Mouse (Mus musculus) liver, adult 2 months (tissue): ENCODE results near the gene Mtif2. TPM values are rescaled to one million over a fixed set of nuclear protein-coding genes. Genes with fewer than 3 reads are reported as not detected.

Source experiments
- DNase-seq: peaks from one replicate; pipeline ENCODE4 v3.0.0-alpha.2; 2011; ENCODE audit warnings: low read depth, low spot score; ENCODE audit errors: extremely low read depth
- H3K27ac ChIP-seq: fragments of 200-500 bp; replicated peaks from 2 replicates; pipeline ENCODE4 v1.5.1; 2012; ENCODE audit warnings: low read depth, mild to moderate bottlenecking, control low read depth, inconsistent platforms, low read length; ENCODE audit not compliant: insufficient read depth
- H3K27me3 ChIP-seq: fragments of 200-500 bp; 2 replicates; pipeline ENCODE4 v1.6.1; 2012; ENCODE audit warnings: mild to moderate bottlenecking, moderate library complexity, low read length, inconsistent platforms; ENCODE audit not compliant: control insufficient read depth, insufficient read depth
- H3K36me3 ChIP-seq: fragments of 200-500 bp; 2 replicates; pipeline ENCODE4 v1.6.1; 2012; ENCODE audit warnings: low read length, inconsistent platforms; ENCODE audit not compliant: control insufficient read depth, insufficient read depth
- H3K4me1 ChIP-seq: fragments of 200-500 bp; 2 replicates; pipeline ENCODE4 v1.6.1; 2011; ENCODE audit warnings: low read length; ENCODE audit not compliant: control insufficient read depth, insufficient read depth
- H3K4me3 ChIP-seq: fragments of 200-500 bp; 2 replicates; pipeline ENCODE4 v1.5.1; 2011; ENCODE audit warnings: low read depth, mild to moderate bottlenecking, control low read depth, low read length, moderate library complexity; ENCODE audit not compliant: insufficient read depth
- H3K79me2 ChIP-seq: fragments of 200-500 bp; 2 replicates; pipeline ENCODE4 v1.6.1; 2012; ENCODE audit warnings: inconsistent platforms, mild to moderate bottlenecking, low read length, moderate library complexity; ENCODE audit not compliant: control insufficient read depth, insufficient read depth
- H3K9ac ChIP-seq: fragments of 200-500 bp; 2 replicates; pipeline ENCODE4 v1.6.1; 2012; ENCODE audit warnings: low read depth, mild to moderate bottlenecking, control low read depth, inconsistent platforms, low read length
- CTCF ChIP-seq: fragments of 200-500 bp; IDR thresholded peaks from 2 replicates; pipeline ENCODE4 v1.5.1; 2011; ENCODE audit warnings: low read depth, low read length, control low read depth
- POLR2A ChIP-seq: fragments of 200-500 bp; IDR thresholded peaks from 2 replicates; pipeline ENCODE4 v1.6.1; 2011; ENCODE audit warnings: low read length, control low read depth; ENCODE audit not compliant: insufficient read depth; ENCODE audit errors: extremely low read depth
- WGBS: fragments of 180-500 bp; shearing (Covaris S2); methylation state at CpG from one replicate; pipeline ENCODE4 v1.1.7; 2018; 5-methylcytosine and 5-hydroxymethylcytosine counted together
- polyA plus RNA-seq: library from polyadenylated mRNA; depleted of rRNA; stranded (reverse); fragments of >200 nt; gene quantifications from 2 replicates; pipeline ENCODE4 v1.2.3, GENCODE M21; 2012
- total RNA-seq: library from RNA; depleted of rRNA; stranded (reverse); fragments of >200 nt; gene quantifications from 2 replicates; pipeline ENCODE4 v1.2.3, GENCODE M21; 2014

Gene Mtif2
- total and polyA plus RNA-seq, 2 experiments: 8.3 to 26.2 TPM

DNA sequence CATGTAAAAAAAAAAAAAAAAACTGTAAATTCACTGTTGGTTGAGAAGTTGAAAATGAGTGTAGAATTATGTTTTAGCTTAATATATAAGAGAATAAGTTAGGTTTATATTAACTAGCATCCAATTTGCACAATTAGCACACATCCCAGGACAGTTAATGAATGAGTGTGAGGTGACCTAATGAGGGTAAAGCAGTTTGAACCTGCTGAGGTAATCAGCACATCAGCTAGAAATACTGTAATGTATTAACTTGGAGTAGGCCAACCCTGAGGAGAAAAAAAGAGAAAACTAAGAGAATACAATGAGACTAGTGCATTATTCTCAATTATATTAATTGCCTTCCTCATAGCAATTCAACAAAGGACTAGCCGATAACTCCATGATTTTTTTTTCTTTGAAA lies 16.8 kb upstream of the Mtif2 start:
- WGBS: 98% methylated on average over 1 of the region's 1 CpGs
- no peak for TF ChIP-seq POLR2A
- Histone ChIP-seq H3K79me2 (no peaks in the 10 kb centered on the region; the same call in 1 of the 2 replicates), H3K9ac (no peak overlapping the region), H3K4me3 (no peak overlapping the region), H3K27ac (no peak overlapping the region), H3K36me3 (peaks cover 9% of the 10 kb centered on the region), H3K4me1 (peaks cover 1% of the 10 kb centered on the region; the same call in 1 of the 2 replicates), H3K27me3 (no peaks in the 10 kb centered on the region)
- no peak for DNase-seq

DNA sequence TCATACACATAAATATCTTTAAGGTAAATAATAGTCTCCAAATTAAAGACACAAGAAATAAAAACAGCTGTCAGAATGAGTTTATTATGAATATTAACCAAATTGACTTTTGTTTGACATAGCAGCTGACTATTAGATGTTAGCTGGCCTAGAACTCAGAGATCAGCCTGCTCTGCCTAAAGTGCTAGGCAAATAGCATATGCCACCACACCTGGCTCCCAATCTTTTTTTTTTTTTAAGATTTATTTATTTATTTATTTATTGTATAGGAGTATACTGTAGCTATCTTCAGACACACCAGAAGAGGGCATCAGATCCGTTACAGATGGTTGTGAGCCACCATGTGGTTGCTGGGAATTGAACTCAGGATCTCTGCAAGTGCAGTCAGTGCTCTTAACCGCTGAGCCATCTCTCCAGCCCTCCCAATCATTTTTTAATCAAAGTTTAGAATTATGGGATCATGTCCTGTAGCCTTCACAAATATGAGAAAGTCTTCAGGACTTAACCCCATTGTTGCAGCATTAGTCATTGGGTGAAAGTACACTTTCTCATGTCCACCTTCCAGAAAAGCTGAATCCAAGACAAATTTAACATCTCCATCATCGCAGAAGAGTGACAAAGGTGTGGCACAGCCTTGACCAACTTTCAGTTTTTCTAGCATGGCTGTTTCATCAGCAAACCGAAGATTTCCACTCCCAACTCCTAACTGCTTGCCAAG lies 13.2 kb upstream of the Mtif2 start:
- H3K79me2 ChIP-seq: no peaks in the 10 kb centered on the region; the same call in 1 of the 2 replicates
- H3K9ac ChIP-seq: no peak overlapping the region
- no peak overlapping the region for H3K4me3 ChIP-seq
- H3K27ac ChIP-seq: no peak overlapping the region
- H3K36me3 ChIP-seq: peaks cover 9% of the 10 kb centered on the region
- H3K27me3 ChIP-seq: no peaks in the 10 kb centered on the region
- 74% methylated on average over 4 of the region's 4 CpGs for WGBS
- peaks cover 1% of the 10 kb centered on the region; the same call in 1 of the 2 replicates for H3K4me1 ChIP-seq
- no peak for DNase-seq
- TF ChIP-seq CTCF: no peak
- TF ChIP-seq POLR2A: no peak

GRCm38 (mm10) chr11:29514325-29514681 lies 11.9 kb upstream of the Mtif2 start:
- H3K79me2 ChIP-seq: no peaks in the 10 kb centered on the region; the same call in 1 of the 2 replicates
- no peak overlapping the region for H3K27ac ChIP-seq
- peak; percentile 24 for DNase-seq

DNA sequence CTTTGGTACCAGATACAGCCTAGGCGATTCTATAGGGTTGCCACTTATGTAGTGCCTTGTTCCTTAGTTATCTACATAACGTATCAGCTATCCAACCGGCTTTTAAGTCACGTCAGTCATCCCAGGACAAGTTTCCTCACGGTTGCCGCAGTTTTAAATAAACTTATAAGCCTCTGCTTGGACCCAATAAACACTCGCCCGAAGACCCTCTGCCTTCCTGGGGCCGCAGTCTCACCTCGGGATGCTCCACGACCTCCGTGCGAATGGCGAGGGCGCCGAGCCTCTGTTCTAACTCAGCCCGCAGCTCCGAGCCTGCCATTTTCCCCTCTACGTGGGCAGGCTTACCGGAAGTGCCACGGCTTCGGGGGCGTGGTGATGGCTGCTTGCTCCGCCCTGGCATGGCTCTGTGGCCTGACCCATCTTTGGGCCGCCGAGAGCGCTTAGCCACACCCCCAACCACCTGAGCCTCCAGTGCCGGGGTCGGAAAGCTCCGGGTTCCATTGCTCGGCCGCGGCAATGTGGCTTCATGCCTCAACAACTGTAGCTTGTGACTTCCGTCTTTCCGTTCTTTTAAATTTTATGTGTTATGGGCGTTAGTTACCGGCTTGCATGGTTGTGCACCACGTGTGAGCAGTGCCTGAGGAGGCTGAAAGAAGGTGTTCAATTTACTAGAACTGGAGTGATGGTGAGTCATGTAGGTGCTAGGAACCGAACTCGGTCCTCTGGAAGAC lies 11.4 kb upstream of the Mtif2 start, which contains the start of gene Prorsd1:
Gene Prorsd1 (minus strand): TSS at position 352 of the 731 bp plus-strand sequence.
- H3K9ac ChIP-seq: peak within 1 kb of the TSS; percentile 79
- 2% methylated on average over 40 of the region's 40 CpGs for WGBS
- H3K27ac ChIP-seq: peak within 1 kb of the TSS; percentile 40
- H3K79me2 ChIP-seq: no peaks in the 10 kb centered on the region; the same call in 1 of the 2 replicates
- peak; percentile 83 for DNase-seq
- H3K27me3 ChIP-seq: no peaks in the 10 kb centered on the region
- TF ChIP-seq CTCF (no peak), POLR2A (peak; percentile 85)
- H3K36me3 ChIP-seq: peaks cover 9% of the 10 kb centered on the region
- peaks cover 1% of the 10 kb centered on the region; the same call in 1 of the 2 replicates for H3K4me1 ChIP-seq
- peak within 1 kb of the TSS; percentile 87 for H3K4me3 ChIP-seq

More at GRCm38 (mm10) chr11:29514325-29514681, 11.9 kb upstream of the Mtif2 start:
- H3K36me3 ChIP-seq: peaks cover 9% of the 10 kb centered on the region
- peak overlapping the region; percentile 79 for H3K9ac ChIP-seq
- H3K4me1 ChIP-seq: peaks cover 1% of the 10 kb centered on the region; the same call in 1 of the 2 replicates
- no peak for TF ChIP-seq POLR2A
- no peak for TF ChIP-seq CTCF
- 14% methylated on average over 10 of the region's 10 CpGs for WGBS
- H3K4me3 ChIP-seq: peak overlapping the region; percentile 87
- no peaks in the 10 kb centered on the region for H3K27me3 ChIP-seq

DNA sequence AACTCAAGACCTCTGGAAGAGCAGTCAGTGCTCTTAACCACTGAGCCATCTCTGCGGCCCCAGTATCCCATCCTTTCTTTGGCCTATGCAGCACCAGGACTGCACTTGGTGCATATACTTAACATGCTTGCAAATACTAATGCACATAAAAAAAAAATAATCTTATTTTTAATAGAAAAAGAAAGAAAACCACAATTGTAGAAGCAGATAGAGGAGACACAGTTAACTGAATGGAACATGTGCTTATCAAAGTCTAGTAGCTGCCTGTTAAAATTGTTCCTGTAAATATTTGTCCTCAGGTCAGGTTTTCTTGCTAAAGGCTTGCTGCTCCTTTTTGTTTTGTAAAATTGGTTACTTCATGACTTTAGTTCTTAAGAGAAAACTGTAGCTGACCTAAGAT lies 12.0 kb downstream of the Mtif2 start:
- WGBS: 100% methylated on average over 1 of the region's 1 CpGs
- Histone ChIP-seq H3K4me1 (no peaks in the 10 kb centered on the region), H3K4me3 (no peak overlapping the region), H3K36me3 (peaks cover 52% of the 10 kb centered on the region), H3K79me2 (no peaks in the 10 kb centered on the region), H3K27me3 (no peaks in the 10 kb centered on the region), H3K9ac (no peak overlapping the region), H3K27ac (no peak overlapping the region)
- DNase-seq: no peak
- no peak for TF ChIP-seq POLR2A
- no peak for TF ChIP-seq CTCF
